Mouse (Mus musculus): ENCODE results near the gene Ube2cbp. TPM values are rescaled to one million over a fixed set of nuclear protein-coding genes. Genes with fewer than 3 reads are reported as not detected.

Ube2cbp gene
- polyA plus RNA-seq, 1 experiment = 0.77 TPM

- no peaks in the 10 kb centered on the region for H3K4me1 ChIP-seq (ENCODE audit: control insufficient read depth, insufficient read depth, low read length)
- DNase-seq = no peak
- H3K4me3 ChIP-seq (replicated peaks; ENCODE audit: extremely low read depth, low read depth, low read length) = no peak overlapping the region
- TF ChIP-seq CTCF (IDR thresholded peaks at IDR 0.05; ENCODE audit: insufficient read depth, low read length) (no peak), POLR2A (IDR thresholded peaks at IDR 0.05; ENCODE audit: borderline replicate concordance, extremely low read depth, low read depth, low read length) (no peak)
These were observed 73.3 kb downstream of the Ube2cbp start for GRCm38 (mm10) chr9:86391467-86391866.

GRCm38 (mm10) chr9:86390713-86391112, 74.0 kb downstream of the Ube2cbp start:
- WGBS = 82% methylated on average over 2 of the region's 2 CpGs
- H3K4me3 ChIP-seq (replicated peaks; ENCODE audit: extremely low read depth, low read depth, low read length) = no peak overlapping the region

DNA sequence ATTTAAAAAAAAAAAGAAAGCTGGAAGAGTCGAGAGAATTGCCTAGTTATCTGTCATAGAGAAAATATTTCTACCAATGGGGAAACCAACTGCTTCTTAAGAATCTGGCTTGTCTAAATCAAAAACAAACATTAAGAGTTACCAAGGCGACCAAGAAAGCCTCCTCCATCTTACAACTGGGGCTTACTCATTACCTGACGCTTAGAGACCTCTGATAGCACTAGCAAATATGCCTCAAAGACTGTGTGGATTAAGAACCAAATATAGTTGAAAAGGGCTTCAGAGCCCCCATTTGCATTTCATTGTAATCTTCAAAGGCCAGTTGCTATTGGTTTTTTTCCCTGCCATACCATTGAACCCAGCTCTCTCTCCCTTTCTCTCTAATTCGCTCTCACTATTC, 76.2 kb downstream of the Ube2cbp start:
- WGBS = 62% methylated on average over 4 of the region's 4 CpGs
- TF ChIP-seq CTCF (IDR thresholded peaks at IDR 0.05; ENCODE audit: insufficient read depth, low read length) (no peak), POLR2A (IDR thresholded peaks at IDR 0.05; ENCODE audit: borderline replicate concordance, extremely low read depth, low read depth, low read length) (no peak)
- Histone ChIP-seq H3K4me1 (ENCODE audit: control insufficient read depth, insufficient read depth, low read length) (no peaks in the 10 kb centered on the region), H3K4me3 (replicated peaks; ENCODE audit: extremely low read depth, low read depth, low read length) (no peak overlapping the region)
- no peak for DNase-seq

More at GRCm38 (mm10) chr9:86390713-86391112, 74.0 kb downstream of the Ube2cbp start:
- H3K4me1 ChIP-seq (ENCODE audit: control insufficient read depth, insufficient read depth, low read length) = no peaks in the 10 kb centered on the region
- no peak for TF ChIP-seq POLR2A (IDR thresholded peaks at IDR 0.05; ENCODE audit: borderline replicate concordance, extremely low read depth, low read depth, low read length)
- DNase-seq = no peak

- TF ChIP-seq CTCF (IDR thresholded peaks at IDR 0.05; ENCODE audit: insufficient read depth, low read length) = no peak
- TF ChIP-seq POLR2A (IDR thresholded peaks at IDR 0.05; ENCODE audit: borderline replicate concordance, extremely low read depth, low read depth, low read length) = no peak
- Histone ChIP-seq H3K4me1 (ENCODE audit: control insufficient read depth, insufficient read depth, low read length) (no peaks in the 10 kb centered on the region; the same call in 1 of the 2 replicates), H3K4me3 (replicated peaks; ENCODE audit: extremely low read depth, low read depth, low read length) (no peak overlapping the region)
- DNase-seq = no peak
- WGBS = 32% methylated on average over 2 of the region's 2 CpGs
These were observed 87.8 kb downstream of the Ube2cbp start for GRCm38 (mm10) chr9:86376923-86377322.

DNA sequence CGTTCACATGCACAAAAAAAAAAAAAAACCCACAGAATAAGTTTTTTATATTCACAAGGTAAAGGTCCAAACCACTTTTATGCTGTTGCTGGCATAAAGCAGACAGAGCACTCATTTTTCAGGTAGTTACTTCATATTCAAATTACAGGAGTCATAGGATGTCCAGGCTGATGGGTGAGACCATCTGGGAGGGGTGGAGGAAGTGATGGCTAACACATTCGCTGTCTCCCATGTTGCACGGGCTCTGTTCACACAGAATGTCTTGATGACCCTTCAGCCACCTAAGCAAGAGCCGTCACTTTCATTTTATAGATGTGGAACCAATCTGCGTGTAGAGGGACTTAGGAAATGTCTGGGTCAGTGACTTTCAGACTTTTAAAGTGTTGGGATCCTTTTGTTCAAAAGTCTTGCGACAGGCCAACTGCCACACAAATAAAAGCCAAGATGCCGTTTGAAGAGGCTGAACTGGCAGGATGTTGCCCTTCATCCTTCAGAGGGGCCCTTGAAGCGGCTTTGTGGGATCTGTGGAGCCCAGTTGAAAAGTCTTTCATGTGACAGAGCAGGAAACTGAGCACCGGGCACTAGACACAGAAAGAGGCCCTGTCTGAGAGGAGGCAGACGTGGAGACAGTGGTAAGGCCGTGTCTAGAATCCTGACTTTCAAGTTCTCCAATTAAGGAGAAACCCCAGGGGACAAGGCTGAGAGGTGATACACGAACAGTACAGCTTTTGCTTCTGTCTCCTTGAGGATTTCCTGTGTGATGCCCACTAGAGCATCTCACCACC, 91.8 kb downstream of the Ube2cbp start:
- no peak for DNase-seq
- 40% methylated on average over 12 of the region's 12 CpGs for WGBS
- H3K4me3 ChIP-seq (replicated peaks; ENCODE audit: extremely low read depth, low read depth, low read length) = no peak overlapping the region
- TF ChIP-seq POLR2A (IDR thresholded peaks at IDR 0.05; ENCODE audit: borderline replicate concordance, extremely low read depth, low read depth, low read length) (no peak), CTCF (IDR thresholded peaks at IDR 0.05; ENCODE audit: insufficient read depth, low read length) (no peak)
- no peaks in the 10 kb centered on the region; the same call in 1 of the 2 replicates for H3K4me1 ChIP-seq (ENCODE audit: control insufficient read depth, insufficient read depth, low read length)

GRCm38 (mm10) chr9:86369208-86369607, 95.5 kb downstream of the Ube2cbp start:
- TF ChIP-seq CTCF (IDR thresholded peaks at IDR 0.05; ENCODE audit: insufficient read depth, low read length) (no peak), POLR2A (IDR thresholded peaks at IDR 0.05; ENCODE audit: borderline replicate concordance, extremely low read depth, low read depth, low read length) (no peak)
- 78% methylated on average over 4 of the region's 4 CpGs for WGBS
- H3K4me1 ChIP-seq (ENCODE audit: control insufficient read depth, insufficient read depth, low read length) = no peaks in the 10 kb centered on the region
- no peak overlapping the region for H3K4me3 ChIP-seq (replicated peaks; ENCODE audit: extremely low read depth, low read depth, low read length)
- DNase-seq = no peak

GRCm38 (mm10) chr9:86360536-86360935, 104.2 kb downstream of the Ube2cbp start:
- DNase-seq = no peak
- Histone ChIP-seq H3K4me3 (replicated peaks; ENCODE audit: extremely low read depth, low read depth, low read length) (no peak overlapping the region), H3K4me1 (ENCODE audit: control insufficient read depth, insufficient read depth, low read length) (no peaks in the 10 kb centered on the region)
- no peak for TF ChIP-seq POLR2A (IDR thresholded peaks at IDR 0.05; ENCODE audit: borderline replicate concordance, extremely low read depth, low read depth, low read length)
- TF ChIP-seq CTCF (IDR thresholded peaks at IDR 0.05; ENCODE audit: insufficient read depth, low read length) = no peak
- WGBS = 47% methylated on average over 9 of the region's 9 CpGs

GRCm38 (mm10) chr9:86355851-86356250, 108.9 kb downstream of the Ube2cbp start:
- H3K4me1 ChIP-seq (ENCODE audit: control insufficient read depth, insufficient read depth, low read length) = no peaks in the 10 kb centered on the region
- no peak for DNase-seq
- TF ChIP-seq POLR2A (IDR thresholded peaks at IDR 0.05; ENCODE audit: borderline replicate concordance, extremely low read depth, low read depth, low read length) (no peak), CTCF (IDR thresholded peaks at IDR 0.05; ENCODE audit: insufficient read depth, low read length) (no peak)
- no peak overlapping the region for H3K4me3 ChIP-seq (replicated peaks; ENCODE audit: extremely low read depth, low read depth, low read length)
- 72% methylated on average over 3 of the region's 3 CpGs for WGBS

DNA sequence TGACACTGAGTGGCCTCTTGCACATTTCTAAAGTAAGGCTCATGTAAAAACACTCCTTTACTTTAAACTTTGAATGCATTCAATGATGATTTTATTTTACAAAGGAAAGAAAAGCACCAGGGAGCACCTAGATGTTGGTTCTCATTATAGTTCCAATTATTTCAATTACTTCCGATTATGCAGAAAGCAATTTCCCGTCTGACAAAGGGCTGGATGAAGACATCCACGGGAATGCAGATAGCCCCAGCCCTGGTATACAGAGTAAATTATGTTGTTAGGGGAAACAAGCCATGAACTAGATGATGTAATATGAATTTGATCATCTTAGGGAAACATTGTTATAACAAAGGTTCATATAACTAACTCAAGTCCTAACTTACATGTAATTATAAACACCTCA, 113.3 kb downstream of the Ube2cbp start:
- Histone ChIP-seq H3K4me3 (replicated peaks; ENCODE audit: extremely low read depth, low read depth, low read length) (no peak overlapping the region), H3K4me1 (ENCODE audit: control insufficient read depth, insufficient read depth, low read length) (no peaks in the 10 kb centered on the region)
- no peak for TF ChIP-seq CTCF (IDR thresholded peaks at IDR 0.05; ENCODE audit: insufficient read depth, low read length)
- no peak for TF ChIP-seq POLR2A (IDR thresholded peaks at IDR 0.05; ENCODE audit: borderline replicate concordance, extremely low read depth, low read depth, low read length)
- DNase-seq = no peak
- 69% methylated on average over 3 of the region's 3 CpGs for WGBS

DNA sequence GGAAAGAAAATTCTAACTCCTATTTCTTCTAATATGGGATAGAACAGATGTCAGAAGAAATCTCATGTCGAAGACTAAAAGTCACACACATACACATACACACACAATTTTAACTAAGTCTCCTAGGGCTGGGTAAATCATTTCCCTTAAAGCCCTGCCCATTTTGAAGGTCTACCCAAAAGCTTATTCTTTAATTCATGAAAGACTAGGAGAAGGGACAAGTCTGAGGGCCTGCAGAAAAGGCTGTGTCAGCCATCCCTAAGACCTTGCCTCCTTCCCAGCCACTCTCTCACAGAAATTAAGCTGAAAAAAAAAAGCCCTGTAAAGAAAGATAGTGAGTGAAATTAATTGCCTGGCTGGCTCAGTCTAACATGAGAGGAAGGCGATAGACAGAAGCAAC, 128.0 kb downstream of the Ube2cbp start:
- WGBS = 82% methylated on average over 2 of the region's 2 CpGs
- Histone ChIP-seq H3K4me3 (replicated peaks; ENCODE audit: extremely low read depth, low read depth, low read length) (no peak overlapping the region), H3K4me1 (ENCODE audit: control insufficient read depth, insufficient read depth, low read length) (no peaks in the 10 kb centered on the region)
- no peak for DNase-seq
- no peak for TF ChIP-seq POLR2A (IDR thresholded peaks at IDR 0.05; ENCODE audit: borderline replicate concordance, extremely low read depth, low read depth, low read length)
- TF ChIP-seq CTCF (IDR thresholded peaks at IDR 0.05; ENCODE audit: insufficient read depth, low read length) = no peak
